Mouse (Mus musculus): Measurements from ENCODE around the gene BC049352. TPM values are rescaled to one million over a fixed set of nuclear protein-coding genes. Genes with fewer than 3 reads are reported as not detected.

The BC049352 gene
- polyA plus RNA-seq, 1 experiment from 2014 or later: 1.0 TPM

DNA sequence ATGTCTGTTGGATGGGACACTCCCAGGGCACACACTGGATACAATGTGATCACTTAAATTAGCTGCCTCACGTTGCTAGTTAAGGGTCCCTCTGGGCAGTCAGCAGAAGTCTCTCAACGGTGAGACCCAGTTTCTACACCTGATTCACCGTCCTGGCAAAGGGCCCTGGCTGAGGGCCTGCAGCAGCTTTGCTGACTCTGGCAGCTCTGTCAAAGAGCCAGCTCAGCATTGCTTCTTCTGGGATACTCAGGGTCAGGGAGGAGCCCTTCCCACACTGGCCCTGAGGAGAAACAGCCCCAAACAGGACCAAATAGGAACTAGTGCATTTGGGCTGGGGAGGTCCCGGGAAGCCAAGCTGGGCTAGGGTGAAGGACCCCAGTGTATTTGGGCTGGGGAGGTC lies 79.7 kb downstream of the BC049352 start:
- DNase-seq (ENCODE audit: low spot score) (no peak), ATAC-seq (ENCODE audit: low read depth) (no peak)
- no peak overlapping the region for H3K4me2 ChIP-seq (ENCODE audit: low read depth, low read length)
- H3K27ac ChIP-seq (replicated peaks; ENCODE audit: low read depth, low read length): no peak overlapping the region
- no peaks in the 10 kb centered on the region for H3K9me3 ChIP-seq (ENCODE audit: control insufficient read depth, low read length)
- H3K27me3 ChIP-seq (replicated peaks; ENCODE audit: control insufficient read depth, insufficient read depth, low read length): no peaks in the 10 kb centered on the region
- H3K4me1 ChIP-seq (ENCODE audit: control insufficient read depth, insufficient read depth, low read length): no peaks in the 10 kb centered on the region
- WGBS: 56% methylated on average over 4 of the region's 4 CpGs
- H3K36me3 ChIP-seq (ENCODE audit: control insufficient read depth, insufficient read depth, low read length): no peaks in the 10 kb centered on the region
- H3K4me3 ChIP-seq (ENCODE audit: low read depth, low read length): no peak overlapping the region
- H3K9ac ChIP-seq (ENCODE audit: low read depth, low read length): no peak overlapping the region

DNA sequence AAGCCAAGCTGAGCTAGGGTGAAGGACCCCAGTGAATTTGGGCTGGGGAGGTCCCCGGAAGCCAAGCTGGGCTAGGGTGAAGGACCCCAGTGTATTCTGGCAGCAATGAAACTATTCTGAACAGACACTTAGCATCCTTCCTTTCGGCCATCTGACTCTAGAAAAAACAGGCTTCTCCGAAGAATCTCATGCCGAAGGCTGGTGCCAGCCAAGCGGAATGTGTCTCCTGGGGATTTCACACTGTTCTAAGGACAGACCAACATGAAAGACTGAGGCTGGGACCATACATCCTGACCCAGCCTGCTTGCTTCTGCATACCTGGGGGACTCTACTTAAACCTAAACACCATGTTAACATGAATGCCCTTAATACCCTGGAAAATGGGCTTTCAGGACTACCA lies 80.1 kb downstream of the BC049352 start:
- WGBS: 69% methylated on average over 5 of the region's 5 CpGs
- ATAC-seq (ENCODE audit: low read depth) (no peak), DNase-seq (ENCODE audit: low spot score) (no peak)

DNA sequence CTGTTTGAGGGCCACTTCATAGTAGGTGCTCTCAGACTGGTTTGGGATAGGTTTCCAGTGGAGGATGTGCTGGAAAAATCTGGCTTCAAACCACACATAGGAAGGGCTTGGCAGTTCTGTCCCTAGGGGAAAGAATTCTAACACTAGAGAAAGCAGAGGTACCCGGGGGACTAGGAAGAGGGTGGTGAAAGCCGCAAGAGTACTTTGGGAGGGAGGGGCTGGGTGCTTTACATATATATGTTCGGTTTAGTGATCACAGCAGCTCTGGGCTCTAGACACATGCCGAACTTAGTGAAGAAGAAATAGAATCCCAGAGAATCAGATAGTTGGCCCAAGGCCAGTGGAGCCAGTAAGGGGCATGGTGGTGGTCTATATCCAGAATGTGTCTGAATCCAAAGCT lies 85.3 kb downstream of the BC049352 start:
- H3K4me1 ChIP-seq (ENCODE audit: control insufficient read depth, insufficient read depth, low read length): no peaks in the 10 kb centered on the region
- no peaks in the 10 kb centered on the region for H3K36me3 ChIP-seq (ENCODE audit: control insufficient read depth, insufficient read depth, low read length)
- no peak overlapping the region for H3K4me2 ChIP-seq (ENCODE audit: low read depth, low read length)
- DNase-seq (ENCODE audit: low spot score) (no peak), ATAC-seq (ENCODE audit: low read depth) (no peak)
- H3K4me3 ChIP-seq (ENCODE audit: low read depth, low read length): no peak overlapping the region
- no peaks in the 10 kb centered on the region for H3K9me3 ChIP-seq (ENCODE audit: control insufficient read depth, low read length)
- 84% methylated on average over 4 of the region's 4 CpGs for WGBS
- no peak overlapping the region for H3K27ac ChIP-seq (replicated peaks; ENCODE audit: low read depth, low read length)
- H3K27me3 ChIP-seq (replicated peaks; ENCODE audit: control insufficient read depth, insufficient read depth, low read length): peaks cover 28% of the 10 kb centered on the region
- H3K9ac ChIP-seq (ENCODE audit: low read depth, low read length): no peak overlapping the region

More for the DNA sequence above, 80.1 kb downstream of the BC049352 start:
- no peaks in the 10 kb centered on the region for H3K4me1 ChIP-seq (ENCODE audit: control insufficient read depth, insufficient read depth, low read length)
- H3K27me3 ChIP-seq (replicated peaks; ENCODE audit: control insufficient read depth, insufficient read depth, low read length): no peaks in the 10 kb centered on the region
- no peaks in the 10 kb centered on the region for H3K36me3 ChIP-seq (ENCODE audit: control insufficient read depth, insufficient read depth, low read length)
- no peak overlapping the region for H3K27ac ChIP-seq (replicated peaks; ENCODE audit: low read depth, low read length)
- no peak overlapping the region for H3K9ac ChIP-seq (ENCODE audit: low read depth, low read length)
- no peaks in the 10 kb centered on the region for H3K9me3 ChIP-seq (ENCODE audit: control insufficient read depth, low read length)
- H3K4me2 ChIP-seq (ENCODE audit: low read depth, low read length): no peak overlapping the region
- H3K4me3 ChIP-seq (ENCODE audit: low read depth, low read length): no peak overlapping the region

- ATAC-seq (ENCODE audit: low read depth): no peak
- Histone ChIP-seq H3K4me2 (ENCODE audit: low read depth, low read length) (no peak overlapping the region), H3K4me1 (ENCODE audit: control insufficient read depth, insufficient read depth, low read length) (no peaks in the 10 kb centered on the region), H3K9me3 (ENCODE audit: control insufficient read depth, low read length) (no peaks in the 10 kb centered on the region), H3K4me3 (ENCODE audit: low read depth, low read length) (no peak overlapping the region; the same call in 1 of the 2 replicates), H3K36me3 (ENCODE audit: control insufficient read depth, insufficient read depth, low read length) (no peaks in the 10 kb centered on the region), H3K9ac (ENCODE audit: low read depth, low read length) (no peak overlapping the region), H3K27ac (replicated peaks; ENCODE audit: low read depth, low read length) (no peak overlapping the region), H3K27me3 (replicated peaks; ENCODE audit: control insufficient read depth, insufficient read depth, low read length) (peaks cover 28% of the 10 kb centered on the region)
- WGBS: 65% methylated on average over 4 of the region's 4 CpGs
- no peak for DNase-seq (ENCODE audit: low spot score)
Observed at GRCm38 (mm10) chr9:45268079-45268478, 86.3 kb downstream of the BC049352 start.

- Histone ChIP-seq H3K27ac (replicated peaks; ENCODE audit: low read depth, low read length) (no peak within 1 kb of the TSS), H3K9ac (ENCODE audit: low read depth, low read length) (peak within 1 kb of the TSS; percentile 39), H3K4me1 (ENCODE audit: control insufficient read depth, insufficient read depth, low read length) (no peaks in the 10 kb centered on the region), H3K27me3 (replicated peaks; ENCODE audit: control insufficient read depth, insufficient read depth, low read length) (peaks cover 28% of the 10 kb centered on the region), H3K4me3 (ENCODE audit: low read depth, low read length) (peak within 1 kb of the TSS; percentile 39), H3K9me3 (ENCODE audit: control insufficient read depth, low read length) (no peaks in the 10 kb centered on the region), H3K4me2 (ENCODE audit: low read depth, low read length) (peak within 1 kb of the TSS; percentile 70), H3K36me3 (ENCODE audit: control insufficient read depth, insufficient read depth, low read length) (no peaks in the 10 kb centered on the region)
- WGBS: 6% methylated on average over 36 of the region's 36 CpGs
- ATAC-seq (ENCODE audit: low read depth): peak; percentile 41; the same call in 1 of the 2 replicates
- DNase-seq (ENCODE audit: low spot score): peak; percentile 54
Observed at GRCm38 (mm10) chr9:45268597-45269325, 87.0 kb downstream of the BC049352 start, which contains the start of gene Il10ra. TSS of gene Il10ra (minus strand) at chr9:45269149.

DNA sequence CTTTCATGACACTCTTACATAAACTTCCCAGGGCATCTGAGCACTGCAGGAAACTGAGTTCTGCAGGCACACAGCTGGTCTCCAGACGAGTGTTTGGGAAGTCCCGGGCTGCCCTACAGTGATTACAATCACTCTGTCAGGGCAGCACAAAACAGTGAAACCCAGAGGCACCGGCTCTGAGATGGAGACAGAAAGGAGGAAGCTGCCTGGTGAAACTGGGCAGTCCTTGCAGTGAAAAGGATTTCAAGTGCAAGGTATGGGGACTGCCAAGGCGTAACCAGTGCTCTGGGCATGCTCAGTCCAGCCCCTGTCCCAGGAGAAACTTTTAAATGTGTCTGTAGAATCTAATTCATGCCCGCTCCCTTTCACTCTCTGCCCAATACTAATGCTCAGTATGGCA lies 90.4 kb downstream of the BC049352 start:
- DNase-seq (ENCODE audit: low spot score) (peak; percentile 12), ATAC-seq (ENCODE audit: low read depth) (no peak)
- no peak overlapping the region for H3K27ac ChIP-seq (replicated peaks; ENCODE audit: low read depth, low read length)
- no peak overlapping the region for H3K4me2 ChIP-seq (ENCODE audit: low read depth, low read length)
- H3K9me3 ChIP-seq (ENCODE audit: control insufficient read depth, low read length): no peaks in the 10 kb centered on the region
- no peak overlapping the region for H3K9ac ChIP-seq (ENCODE audit: low read depth, low read length)
- no peaks in the 10 kb centered on the region for H3K4me1 ChIP-seq (ENCODE audit: control insufficient read depth, insufficient read depth, low read length)
- H3K27me3 ChIP-seq (replicated peaks; ENCODE audit: control insufficient read depth, insufficient read depth, low read length): peaks cover 28% of the 10 kb centered on the region
- H3K36me3 ChIP-seq (ENCODE audit: control insufficient read depth, insufficient read depth, low read length): no peaks in the 10 kb centered on the region
- H3K4me3 ChIP-seq (ENCODE audit: low read depth, low read length): no peak overlapping the region
- WGBS: 41% methylated on average over 5 of the region's 5 CpGs

- WGBS: 84% methylated on average over 4 of the region's 4 CpGs
- ATAC-seq (ENCODE audit: low read depth): no peak
Observed at GRCm38 (mm10) chr9:45274218-45274617, 92.4 kb downstream of the BC049352 start.

DNA sequence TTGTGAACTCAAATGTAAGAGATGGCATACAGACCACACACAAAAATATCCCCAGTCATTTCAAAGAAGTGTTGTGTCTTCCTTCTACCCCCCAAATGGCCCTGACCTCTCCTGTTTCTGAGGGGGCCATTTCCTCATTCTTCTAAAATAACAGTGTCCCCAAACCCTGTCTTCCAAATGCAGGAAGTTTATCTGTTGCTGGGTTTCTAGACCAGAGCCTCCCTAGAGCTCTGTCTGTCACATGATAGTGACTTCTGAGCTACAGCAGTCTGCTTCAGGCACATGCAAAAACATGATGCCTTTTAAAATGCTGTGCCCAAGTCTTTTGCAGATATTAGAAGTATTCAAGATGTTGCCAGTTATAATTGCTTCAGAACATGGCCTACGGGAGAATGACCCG lies 92.8 kb downstream of the BC049352 start:
- ATAC-seq (ENCODE audit: low read depth): no peak
- Histone ChIP-seq H3K4me2 (ENCODE audit: low read depth, low read length) (no peak overlapping the region), H3K4me1 (ENCODE audit: control insufficient read depth, insufficient read depth, low read length) (no peaks in the 10 kb centered on the region), H3K4me3 (ENCODE audit: low read depth, low read length) (no peak overlapping the region), H3K9me3 (ENCODE audit: control insufficient read depth, low read length) (no peaks in the 10 kb centered on the region), H3K27me3 (replicated peaks; ENCODE audit: control insufficient read depth, insufficient read depth, low read length) (peaks cover 7% of the 10 kb centered on the region; the same call in 1 of the 2 replicates), H3K27ac (replicated peaks; ENCODE audit: low read depth, low read length) (no peak overlapping the region), H3K9ac (ENCODE audit: low read depth, low read length) (no peak overlapping the region), H3K36me3 (ENCODE audit: control insufficient read depth, insufficient read depth, low read length) (no peaks in the 10 kb centered on the region)
- DNase-seq (ENCODE audit: low spot score): no peak
- 66% methylated on average over 2 of the region's 2 CpGs for WGBS

More at GRCm38 (mm10) chr9:45274218-45274617, 92.4 kb downstream of the BC049352 start:
- peaks cover 11% of the 10 kb centered on the region; the same call in 1 of the 2 replicates for H3K27me3 ChIP-seq (replicated peaks; ENCODE audit: control insufficient read depth, insufficient read depth, low read length)
- H3K4me1 ChIP-seq (ENCODE audit: control insufficient read depth, insufficient read depth, low read length): no peaks in the 10 kb centered on the region
- H3K9ac ChIP-seq (ENCODE audit: low read depth, low read length): no peak overlapping the region
- no peak overlapping the region for H3K4me3 ChIP-seq (ENCODE audit: low read depth, low read length)
- H3K9me3 ChIP-seq (ENCODE audit: control insufficient read depth, low read length): no peaks in the 10 kb centered on the region
- H3K4me2 ChIP-seq (ENCODE audit: low read depth, low read length): no peak overlapping the region
- H3K36me3 ChIP-seq (ENCODE audit: control insufficient read depth, insufficient read depth, low read length): no peaks in the 10 kb centered on the region
- H3K27ac ChIP-seq (replicated peaks; ENCODE audit: low read depth, low read length): no peak overlapping the region
- no peak for DNase-seq (ENCODE audit: low spot score)

GRCm38 (mm10) chr9:45280059-45280458 lies 98.3 kb downstream of the BC049352 start:
- Histone ChIP-seq H3K36me3 (ENCODE audit: control insufficient read depth, insufficient read depth, low read length) (no peaks in the 10 kb centered on the region), H3K27ac (replicated peaks; ENCODE audit: low read depth, low read length) (no peak overlapping the region), H3K9me3 (ENCODE audit: control insufficient read depth, low read length) (no peaks in the 10 kb centered on the region), H3K4me3 (ENCODE audit: low read depth, low read length) (no peak overlapping the region), H3K4me2 (ENCODE audit: low read depth, low read length) (no peak overlapping the region), H3K27me3 (replicated peaks; ENCODE audit: control insufficient read depth, insufficient read depth, low read length) (no peaks in the 10 kb centered on the region), H3K4me1 (ENCODE audit: control insufficient read depth, insufficient read depth, low read length) (no peaks in the 10 kb centered on the region), H3K9ac (ENCODE audit: low read depth, low read length) (no peak overlapping the region)
- WGBS: 70% methylated on average over 3 of the region's 3 CpGs
- DNase-seq (ENCODE audit: low spot score) (no peak), ATAC-seq (ENCODE audit: low read depth) (no peak)
